Mouse (Mus musculus) heart, embryonic 13.5 days (tissue): Measurements from ENCODE around the gene Npff. TPM values are rescaled to one million over a fixed set of nuclear protein-coding genes. Genes with fewer than 3 reads are reported as not detected.

Experiments used
- ATAC-seq: fragments of 200-750 bp; cut with Nextera tagmentation; 2 replicates; pipeline ENCODE4 v1.8.0; 2017; ENCODE audit warnings: moderate TSS enrichment; ENCODE audit not compliant: insufficient number of reproducible peaks, low FRiP score, low TSS enrichment; ENCODE audit errors: extremely low read depth
- H3K27ac ChIP-seq: fragments of 300-500 bp; sonication (generic); replicated peaks from 2 replicates; pipeline ENCODE4 v1.5.1; 2015; ENCODE audit warnings: moderate library complexity, mild to moderate bottlenecking, inconsistent platforms
- H3K27me3 ChIP-seq: fragments of 300-500 bp; sonication (generic); replicated peaks from 2 replicates; pipeline ENCODE4 v1.6.1; 2015; ENCODE audit warnings: mild to moderate bottlenecking, inconsistent platforms
- H3K36me3 ChIP-seq: fragments of 300-500 bp; sonication (generic); 2 replicates; pipeline ENCODE4 v1.6.1; 2015; ENCODE audit warnings: mild to moderate bottlenecking, inconsistent platforms
- H3K4me1 ChIP-seq: fragments of 300-500 bp; sonication (generic); 2 replicates; pipeline ENCODE4 v1.6.1; 2015; ENCODE audit warnings: inconsistent platforms
- H3K4me2 ChIP-seq: fragments of 300-500 bp; sonication (generic); 2 replicates; pipeline ENCODE4 v1.6.1; 2015; ENCODE audit warnings: inconsistent platforms, mild to moderate bottlenecking, moderate library complexity
- H3K4me3 ChIP-seq: fragments of 300-500 bp; sonication (generic); 2 replicates; pipeline ENCODE4 v1.5.1; 2015; ENCODE audit warnings: moderate library complexity, mild to moderate bottlenecking, inconsistent platforms
- H3K9ac ChIP-seq: fragments of 300-500 bp; sonication (generic); 2 replicates; pipeline ENCODE4 v1.6.1; 2015; ENCODE audit warnings: inconsistent platforms, mild to moderate bottlenecking, moderate library complexity
- H3K9me3 ChIP-seq: fragments of 300-500 bp; sonication (generic); 2 replicates; pipeline ENCODE4 v1.6.1; 2016; ENCODE audit warnings: inconsistent platforms
- WGBS: fragments of 180-500 bp; shearing (Covaris S2); methylation state at CpG from one replicate; pipeline ENCODE4 v1.1.7; 2015; ENCODE audit warnings: mixed read lengths; 5-methylcytosine and 5-hydroxymethylcytosine counted together
- polyA plus RNA-seq: library from polyadenylated mRNA; unstranded; fragments of >200 nt; fragmentation: Nextera tagmentation; extraction: Ambion mirVana; gene quantifications from 2 replicates; pipeline ENCODE4 v1.2.1, GENCODE M21; 2015

Npff gene
- polyA plus RNA-seq, result 1.0 and 2.3 TPM in 2 replicates

DNA sequence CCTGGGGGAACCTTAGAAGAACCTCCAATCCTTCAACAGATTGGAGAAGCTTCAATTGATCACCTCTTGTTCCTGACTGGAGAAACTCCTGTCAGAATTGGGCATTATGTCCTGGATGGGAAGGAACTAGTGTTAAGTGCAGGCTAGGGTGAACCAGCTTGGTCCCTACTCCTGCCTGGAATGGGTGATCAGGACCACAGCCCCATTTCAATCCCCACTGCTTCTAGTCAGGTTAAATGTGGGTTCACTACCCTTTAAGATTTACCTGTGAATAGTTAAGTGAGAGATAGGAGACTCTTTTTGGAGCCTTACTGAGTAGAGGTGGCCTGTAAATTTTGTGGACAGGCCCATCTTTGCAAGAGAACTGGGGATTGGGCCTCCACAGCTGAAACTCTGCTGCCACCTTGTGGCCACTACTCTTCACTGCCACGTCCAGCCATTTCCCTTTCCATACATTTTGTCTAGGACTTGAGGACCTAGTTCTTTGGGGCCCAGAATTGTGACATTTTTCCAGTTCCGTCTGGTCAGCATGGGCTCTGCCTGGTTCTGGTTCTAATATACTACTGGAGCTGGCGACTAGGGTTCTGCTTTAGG is at the start of gene Npff:
Gene Npff, minus strand, starts transcription at position 51 of the 594 bp plus-strand sequence.
- WGBS, result 7% methylated on average over 3 of the region's 3 CpGs
- no peak for ATAC-seq
- H3K9ac ChIP-seq, result peak within 1 kb of the TSS; percentile 20; the same call in 1 of the 2 replicates

GRCm38 (mm10) chr15:102572081-102572480 is 47.3 kb upstream of the Npff start:
- no peaks in the 10 kb centered on the region for H3K27me3 ChIP-seq
- no peak overlapping the region for H3K4me2 ChIP-seq
- WGBS, result 73% methylated on average over 3 of the region's 3 CpGs
- no peak overlapping the region for H3K4me3 ChIP-seq
- H3K36me3 ChIP-seq, result peaks cover 6% of the 10 kb centered on the region
- H3K27ac ChIP-seq, result no peak overlapping the region
- no peaks in the 10 kb centered on the region for H3K9me3 ChIP-seq
- 0 out of 2 replicates have a peak, but pooled peaks cover 3% of the 10 kb centered on the region for H3K4me1 ChIP-seq
- H3K9ac ChIP-seq, result no peak overlapping the region
- no peak for ATAC-seq

More for the DNA sequence above, at the start of gene Npff:
- Histone ChIP-seq H3K27ac (no peak within 1 kb of the TSS), H3K4me1 (peaks cover 12% of the 10 kb centered on the region), H3K4me2 (no peak within 1 kb of the TSS), H3K36me3 (peaks cover 83% of the 10 kb centered on the region), H3K9me3 (no peaks in the 10 kb centered on the region), H3K27me3 (no peaks in the 10 kb centered on the region), H3K4me3 (no peak within 1 kb of the TSS)

DNA sequence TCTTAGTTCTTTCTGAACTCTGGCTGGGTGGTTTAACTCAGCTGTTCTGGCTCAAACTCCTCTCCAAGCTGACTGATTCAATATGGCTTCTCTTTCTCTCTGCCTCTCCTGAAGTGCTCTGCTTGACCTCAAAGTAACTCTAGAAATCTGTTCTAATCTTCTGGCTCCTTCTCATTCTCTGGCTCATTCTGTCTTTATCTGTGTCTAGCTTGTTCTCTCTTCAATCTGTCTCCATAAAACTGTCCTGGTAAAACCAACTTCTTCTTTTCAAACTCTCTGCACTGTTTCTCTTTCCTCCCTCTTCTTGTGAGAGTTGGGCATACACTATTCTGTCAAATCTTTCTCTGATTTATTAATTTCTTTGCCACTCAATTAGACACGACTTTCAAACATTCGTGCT is 43.1 kb upstream of the Npff start:
- WGBS, result 85% methylated on average over 2 of the region's 2 CpGs

GRCm38 (mm10) chr15:102563681-102564080 is 38.9 kb upstream of the Npff start:
- H3K27me3 ChIP-seq, result no peaks in the 10 kb centered on the region
- 91% methylated on average over 5 of the region's 5 CpGs for whole genome bisulfite sequencing
- H3K4me1 ChIP-seq, result no peaks in the 10 kb centered on the region; the same call in 1 of the 2 replicates
- H3K36me3 ChIP-seq, result peaks cover 32% of the 10 kb centered on the region
- no peak overlapping the region for H3K4me3 ChIP-seq
- H3K4me2 ChIP-seq, result no peak overlapping the region
- no peak for ATAC-seq
- H3K9ac ChIP-seq, result no peak overlapping the region
- no peaks in the 10 kb centered on the region for H3K9me3 ChIP-seq
- H3K27ac ChIP-seq, result no peak overlapping the region

More for the DNA sequence above, 43.1 kb upstream of the Npff start:
- Histone ChIP-seq H3K4me1 (no peaks in the 10 kb centered on the region), H3K4me3 (no peak overlapping the region), H3K27ac (no peak overlapping the region), H3K27me3 (no peaks in the 10 kb centered on the region), H3K9me3 (no peaks in the 10 kb centered on the region), H3K9ac (no peak overlapping the region), H3K36me3 (peaks cover 9% of the 10 kb centered on the region), H3K4me2 (no peak overlapping the region)
- ATAC-seq, result no peak

- Histone ChIP-seq H3K4me3 (no peak overlapping the region), H3K27me3 (no peaks in the 10 kb centered on the region), H3K4me2 (no peak overlapping the region), H3K4me1 (no peaks in the 10 kb centered on the region; the same call in 1 of the 2 replicates), H3K9ac (no peak overlapping the region), H3K9me3 (no peaks in the 10 kb centered on the region), H3K27ac (no peak overlapping the region), H3K36me3 (peaks cover 32% of the 10 kb centered on the region)
- 79% methylated on average over 3 of the region's 3 CpGs for WGBS
- no peak for ATAC-seq
These were observed 38.3 kb upstream of the Npff start for GRCm38 (mm10) chr15:102563061-102563460.

- H3K27ac ChIP-seq, result no peak overlapping the region
- H3K27me3 ChIP-seq, result no peaks in the 10 kb centered on the region
- 87% methylated on average over 1 of the region's 1 CpGs for WGBS
- H3K9me3 ChIP-seq, result no peaks in the 10 kb centered on the region
- ATAC-seq, result no peak
- H3K9ac ChIP-seq, result no peak overlapping the region
- no peaks in the 10 kb centered on the region; the same call in 1 of the 2 replicates for H3K4me1 ChIP-seq
- no peak overlapping the region for H3K4me2 ChIP-seq
- no peak overlapping the region for H3K4me3 ChIP-seq
- H3K36me3 ChIP-seq, result peaks cover 32% of the 10 kb centered on the region
These were observed 37.7 kb upstream of the Npff start for GRCm38 (mm10) chr15:102562491-102562890.

DNA sequence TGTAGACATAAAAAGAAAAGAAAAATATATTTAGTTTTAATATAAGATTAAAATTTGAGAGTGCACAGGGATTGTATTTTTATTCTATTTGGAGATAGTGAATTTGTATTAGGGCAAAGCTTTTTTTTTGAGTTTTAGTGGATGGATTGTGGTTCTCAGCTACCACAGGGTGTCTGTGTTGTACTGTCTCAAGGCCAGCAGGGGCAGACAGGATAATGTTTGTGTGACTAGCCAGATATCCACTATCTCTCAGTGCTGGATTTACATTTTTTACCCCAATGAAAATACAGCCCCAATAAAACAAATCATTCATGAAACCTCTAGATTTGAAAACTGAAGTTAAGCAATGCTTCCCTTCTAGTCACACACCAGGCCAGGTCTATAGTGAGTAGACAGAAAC is 32.8 kb upstream of the Npff start:
- Histone ChIP-seq H3K4me2 (no peak overlapping the region), H3K27me3 (no peaks in the 10 kb centered on the region), H3K9me3 (no peaks in the 10 kb centered on the region), H3K4me1 (no peaks in the 10 kb centered on the region; the same call in 1 of the 2 replicates), H3K4me3 (no peak overlapping the region), H3K27ac (no peak overlapping the region), H3K36me3 (peaks cover 67% of the 10 kb centered on the region), H3K9ac (no peak overlapping the region)
- ATAC-seq, result no peak

GRCm38 (mm10) chr15:102555581-102555980 is 30.8 kb upstream of the Npff start:
- Histone ChIP-seq H3K9me3 (no peaks in the 10 kb centered on the region), H3K4me2 (no peak overlapping the region), H3K4me3 (no peak overlapping the region), H3K4me1 (no peaks in the 10 kb centered on the region; the same call in 1 of the 2 replicates), H3K36me3 (peaks cover 74% of the 10 kb centered on the region), H3K27me3 (no peaks in the 10 kb centered on the region), H3K9ac (no peak overlapping the region), H3K27ac (no peak overlapping the region)
- ATAC-seq, result no peak
- 98% methylated on average over 1 of the region's 1 CpGs for WGBS

- no peak overlapping the region for H3K4me3 ChIP-seq
- WGBS, result 95% methylated on average over 5 of the region's 5 CpGs
- H3K4me1 ChIP-seq, result no peaks in the 10 kb centered on the region
- H3K9me3 ChIP-seq, result no peaks in the 10 kb centered on the region
- no peak overlapping the region for H3K27ac ChIP-seq
- H3K9ac ChIP-seq, result no peak overlapping the region
- no peak overlapping the region for H3K4me2 ChIP-seq
- peaks cover 89% of the 10 kb centered on the region for H3K36me3 ChIP-seq
- H3K27me3 ChIP-seq, result no peaks in the 10 kb centered on the region
- no peak for ATAC-seq
These were observed 27.9 kb upstream of the Npff start for GRCm38 (mm10) chr15:102552599-102552998.

- WGBS, result 87% methylated on average over 3 of the region's 3 CpGs
- ATAC-seq, result no peak
- no peak overlapping the region for H3K4me3 ChIP-seq
- H3K27ac ChIP-seq, result 0 out of 2 replicates have a peak overlapping the region, but pooled peaks have one; percentile 48
- no peak overlapping the region for H3K4me2 ChIP-seq
- H3K36me3 ChIP-seq, result peaks cover 90% of the 10 kb centered on the region
- no peaks in the 10 kb centered on the region for H3K27me3 ChIP-seq
- H3K9me3 ChIP-seq, result no peaks in the 10 kb centered on the region
- peaks cover 10% of the 10 kb centered on the region for H3K4me1 ChIP-seq
- H3K9ac ChIP-seq, result no peak overlapping the region
These were observed 22.7 kb upstream of the Npff start for GRCm38 (mm10) chr15:102547478-102547877.

DNA sequence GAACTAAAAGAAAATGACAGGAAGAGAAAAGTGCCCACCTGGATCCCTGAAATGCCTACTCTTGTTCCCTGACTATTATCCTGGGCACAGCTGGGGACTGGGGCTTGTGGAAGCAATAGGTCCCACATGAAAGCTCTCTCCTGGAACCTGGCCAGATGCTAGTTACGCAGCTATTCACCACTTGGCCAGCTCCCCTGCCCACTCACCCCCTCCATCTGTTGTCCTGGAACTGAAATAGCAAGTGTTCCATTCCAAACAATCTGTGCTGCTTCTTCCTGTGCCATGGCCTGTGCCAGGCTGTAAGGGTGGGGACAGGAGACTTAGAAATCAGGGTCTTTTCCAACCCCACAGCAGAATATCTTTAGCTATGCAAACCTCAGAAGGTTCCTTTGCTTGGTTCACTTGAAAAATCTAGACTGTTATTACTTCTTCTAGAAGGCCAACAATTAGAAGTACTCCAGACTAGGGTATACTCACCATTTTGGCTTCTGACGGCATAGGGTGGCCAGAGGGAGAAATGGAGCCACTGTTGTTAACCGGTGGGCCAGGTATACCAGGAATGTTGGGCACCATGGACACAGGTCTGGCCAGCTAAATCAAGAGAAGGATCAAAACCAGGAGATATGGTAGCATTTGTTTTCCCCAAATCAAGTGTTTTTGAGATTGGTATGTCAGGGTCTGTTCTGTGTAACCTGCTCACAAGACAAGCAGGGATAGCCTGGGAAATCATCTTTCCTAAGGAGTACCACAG is 22.1 kb upstream of the Npff start:
- Histone ChIP-seq H3K9me3 (no peaks in the 10 kb centered on the region), H3K9ac (no peak overlapping the region), H3K36me3 (peaks cover 90% of the 10 kb centered on the region), H3K4me2 (no peak overlapping the region), H3K27ac (peak overlapping the region; percentile 48), H3K4me1 (peaks cover 10% of the 10 kb centered on the region), H3K27me3 (no peaks in the 10 kb centered on the region), H3K4me3 (no peak overlapping the region)
- WGBS, result 69% methylated on average over 3 of the region's 3 CpGs
- ATAC-seq, result no peak
